Mouse (Mus musculus) adrenal gland, adult (tissue): ENCODE results near the gene Gskip.
A peak's percentile ranks its signal among the peaks of the same experiment; 100 is the strongest.

Source experiments
- DNase-seq, 2 experiments: peaks; one replicate each; pipeline ENCODE4 v3.0.0; 2022 to 2023; ENCODE audit warnings: low spot score in 1 of 2; ENCODE audit not compliant: inconsistent age in 2 of 2

Gene Gskip

DNA sequence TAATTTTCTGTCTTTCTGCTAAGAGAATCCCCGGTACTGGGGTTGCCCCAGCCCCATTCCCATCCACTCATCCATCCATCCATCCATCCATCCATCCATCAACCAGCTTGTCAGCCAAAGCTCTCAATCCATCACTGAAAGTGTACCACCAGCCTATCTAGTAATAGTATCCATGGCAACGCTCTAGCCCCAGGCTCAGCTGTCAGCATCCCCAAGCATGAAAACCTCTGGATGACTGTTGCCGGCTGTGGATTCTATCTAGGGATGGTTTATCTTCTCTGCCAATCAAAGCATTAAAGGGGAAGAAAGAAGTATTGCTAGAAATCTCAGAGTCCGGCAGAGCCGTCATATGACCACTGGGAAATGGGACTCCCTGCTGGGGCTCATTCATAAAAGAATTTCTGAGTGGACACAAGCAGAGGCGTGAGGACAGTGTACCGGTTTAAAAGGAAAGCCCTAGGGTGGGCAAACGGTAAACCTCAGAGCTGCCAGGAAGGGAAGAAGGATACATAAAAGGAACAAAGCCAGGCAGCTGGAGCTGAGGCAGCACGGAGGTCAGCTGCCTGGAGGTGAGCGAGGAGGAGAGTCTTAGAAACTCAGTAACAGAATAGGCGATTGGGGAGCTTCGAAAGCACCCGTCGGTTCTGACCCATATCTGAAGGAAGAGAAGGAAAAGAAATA, 37.0 kb downstream of the Gskip start:
- no peak for DNase-seq

- DNase-seq = peak in 1 of 2 experiments; percentile 81
Observed at GRCm38 (mm10) chr12:105722657-105723056, 38.0 kb downstream of the Gskip start.

- no peak for DNase-seq
Observed at GRCm38 (mm10) chr12:105724616-105725015, 40.0 kb downstream of the Gskip start.

- peak; percentile 28 to 58 for DNase-seq
Observed at GRCm38 (mm10) chr12:105725736-105726135, 41.1 kb downstream of the Gskip start.

- DNase-seq = no peak
Observed at GRCm38 (mm10) chr12:105727268-105727667, 42.6 kb downstream of the Gskip start.

DNA sequence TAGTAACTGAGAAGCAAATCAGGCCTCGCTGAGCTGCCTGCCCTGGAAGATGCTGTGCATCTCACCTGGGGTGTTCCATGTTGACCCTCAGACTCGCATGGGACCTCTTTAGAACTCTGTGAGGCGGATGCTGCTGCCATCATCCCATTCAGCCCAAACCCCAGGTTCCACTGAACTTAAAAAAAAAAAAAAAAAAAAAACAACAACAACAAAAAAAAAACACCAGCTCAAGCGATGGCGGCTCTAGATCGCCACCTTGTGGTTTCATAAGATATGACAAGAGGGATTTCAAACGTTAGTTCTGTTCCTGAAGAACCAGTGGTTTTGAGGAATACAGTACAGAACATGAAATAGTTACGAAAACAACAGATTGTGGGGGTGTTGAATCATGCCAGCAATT, 43.3 kb downstream of the Gskip start:
- DNase-seq = peak in 1 of 2 experiments; percentile 74

- DNase-seq = no peak
Observed at GRCm38 (mm10) chr12:105730851-105731460, 46.3 kb downstream of the Gskip start.

GRCm38 (mm10) chr12:105733370-105734159, 48.9 kb downstream of the Gskip start:
- DNase-seq = no peak

- DNase-seq = no peak
Observed at GRCm38 (mm10) chr12:105735226-105735888, 50.7 kb downstream of the Gskip start.

- no peak for DNase-seq
Observed at GRCm38 (mm10) chr12:105735889-105736251, 51.2 kb downstream of the Gskip start.

DNA sequence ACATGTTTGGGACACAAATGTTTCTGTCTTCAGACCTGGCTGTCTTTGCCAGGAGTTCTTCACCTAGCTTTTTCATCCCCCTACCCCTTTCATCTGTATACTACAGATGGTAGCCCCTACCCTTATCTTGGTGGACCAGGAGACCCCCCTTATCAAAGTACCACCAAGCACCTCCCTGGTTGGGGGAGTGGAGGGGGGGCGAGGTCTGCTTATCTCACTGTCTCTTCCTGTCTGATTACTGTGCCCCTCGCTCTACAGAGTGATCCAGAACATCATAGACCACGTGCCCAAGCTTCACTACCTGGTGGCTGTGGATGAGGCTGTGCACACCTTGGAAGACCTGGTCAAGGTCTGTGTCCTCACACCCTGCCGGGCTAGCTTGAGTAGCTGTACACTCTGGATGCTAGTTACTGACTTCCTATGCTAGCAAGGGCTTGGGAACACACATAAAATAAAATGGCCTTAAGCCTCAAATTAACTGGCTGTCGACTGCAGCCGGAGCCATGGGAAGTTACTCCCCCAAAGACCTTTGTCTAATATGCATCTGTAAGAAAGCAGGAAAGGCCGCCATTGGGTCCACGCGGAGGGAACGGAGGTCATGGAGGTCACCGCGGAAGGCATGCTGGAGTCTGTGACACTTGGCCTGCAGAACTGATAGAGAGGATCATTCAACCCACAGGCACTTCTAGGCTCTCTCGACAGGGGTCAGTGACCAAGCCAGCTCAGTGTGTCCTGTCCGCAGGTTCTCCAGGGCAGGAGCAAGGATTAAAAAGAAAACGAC, 53.9 kb downstream of the Gskip start:
- DNase-seq = no peak

DNA sequence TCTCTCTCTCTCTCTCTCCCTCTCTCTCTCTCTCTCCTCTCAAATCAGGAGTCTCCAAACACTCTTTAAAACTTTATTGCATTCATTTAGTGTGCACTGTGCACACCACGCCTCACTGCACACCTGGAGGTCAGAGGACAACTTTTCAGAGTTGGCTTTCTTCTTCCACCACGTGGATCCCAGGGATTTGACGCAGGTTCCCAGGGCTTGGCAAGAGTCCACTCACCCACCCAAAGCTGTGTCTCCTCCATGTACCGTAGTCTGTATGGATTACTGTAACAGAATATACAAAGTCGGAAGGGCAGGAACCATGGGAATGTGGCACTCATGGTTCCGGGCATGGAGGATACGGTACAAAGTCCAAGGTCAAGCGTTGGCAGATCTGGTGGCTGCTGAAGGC, 55.0 kb downstream of the Gskip start:
- DNase-seq = no peak

GRCm38 (mm10) chr12:105748114-105748513, 63.5 kb downstream of the Gskip start:
- no peak for DNase-seq
